10 mouse cellular contexts compared by ENCODE assay signal in genomic region chr1:144243511-144243910, GRCm38 (mm10). TPM values are rescaled to one million over a fixed set of nuclear protein-coding genes. Genes with fewer than 3 reads are reported as not detected.
DNase-seq lines count a peak whose midpoint lies in the region; ATAC-seq and TF ChIP-seq lines count a peak whose summit lies in the region.
"Had no signal": no experiment of that assay in that cellular context is flagged by ENCODE, and none has a peak within 500 bp of the region (broad histone marks: within the 10 kb centered on the region; RNA-seq: fewer than 3 reads in every experiment).

No protein-coding gene starts in this region.

- no peaks in the 10 kb centered on the region for H3K4me1 ChIP-seq in midbrain, embryonic 14.5 days (ENCODE audit: control insufficient read depth, insufficient read depth, low read length)
- no peaks in the 10 kb centered on the region for H3K4me1 ChIP-seq in midbrain, embryonic 10.5 days
- no peaks in the 10 kb centered on the region for H3K4me1 ChIP-seq in cortical plate, adult 2 months (ENCODE audit: control insufficient read depth, insufficient read depth, low read length)
- H3K4me1 ChIP-seq: lung, embryonic 15.5 days had no signal

- H3K27ac ChIP-seq in midbrain, embryonic 14.5 days (replicated peaks; ENCODE audit: low read depth, low read length): no peak overlapping the region
- H3K27ac ChIP-seq in midbrain, embryonic 10.5 days (replicated peaks): no peak overlapping the region
- H3K27ac ChIP-seq in cortical plate, adult 2 months (ENCODE audit: insufficient read depth, low read length): no peak overlapping the region
- H3K27ac ChIP-seq: lung, embryonic 15.5 days had no signal

- peak; percentile 25; the same call in 1 of the 2 replicates for ATAC-seq in midbrain, embryonic 14.5 days (ENCODE audit: low FRiP score, low TSS enrichment)
- peak; percentile 64 for ATAC-seq in monocyte, adult 5-6 weeks (replicated peaks; ENCODE audit: insufficient number of reproducible peaks, low FRiP score, low TSS enrichment, poor library complexity, severe bottlenecking)

- DNase-seq in cerebellum, postnatal 14 days: peak; percentile 10 to 14
- DNase-seq in cerebellum, adult 11 months: no peak
- DNase-seq in midbrain, embryonic 14.5 days: peak; percentile 38
- DNase-seq in midbrain, embryonic 10.5 days (ENCODE audit: low spot score): no peak
- DNase-seq in kidney, postnatal 10 days: peak; percentile 49
- no peak for DNase-seq in urinary bladder, postnatal 4 days (ENCODE audit: low spot score in 2 of 2)

- H3K9me3 ChIP-seq in midbrain, embryonic 14.5 days (ENCODE audit: control insufficient read depth, low read length): no peaks in the 10 kb centered on the region
- no peaks in the 10 kb centered on the region for H3K9me3 ChIP-seq in midbrain, embryonic 10.5 days (replicated peaks)
- H3K9me3 ChIP-seq: lung, embryonic 15.5 days had no signal

- no peaks in the 10 kb centered on the region for H3K36me3 ChIP-seq in midbrain, embryonic 14.5 days (ENCODE audit: control insufficient read depth, insufficient read depth, low read length)
- H3K36me3 ChIP-seq in midbrain, embryonic 10.5 days: no peaks in the 10 kb centered on the region
- H3K36me3 ChIP-seq: lung, embryonic 15.5 days had no signal

- 81% methylated on average over 1 of the region's 1 CpGs for WGBS in midbrain, embryonic 14.5 days
- WGBS in midbrain, embryonic 10.5 days: 72% methylated on average over 1 of the region's 1 CpGs

- H3K9ac ChIP-seq in midbrain, embryonic 14.5 days (replicated peaks; ENCODE audit: low read length): no peak overlapping the region
- H3K9ac ChIP-seq: lung, embryonic 15.5 days had no signal

- H3K4me3 ChIP-seq in midbrain, embryonic 14.5 days (replicated peaks; ENCODE audit: low read depth, low read length): no peak overlapping the region
- no peak overlapping the region for H3K4me3 ChIP-seq in midbrain, embryonic 10.5 days
- H3K4me3 ChIP-seq in cortical plate, adult 2 months (ENCODE audit: insufficient read depth, low read length): no peak overlapping the region
- H3K4me3 ChIP-seq: lung, embryonic 15.5 days had no signal

- H3K27me3 ChIP-seq in midbrain, embryonic 14.5 days (ENCODE audit: control insufficient read depth, insufficient read depth, low read length): no peaks in the 10 kb centered on the region
- no peaks in the 10 kb centered on the region for H3K27me3 ChIP-seq in midbrain, embryonic 10.5 days (ENCODE audit: low read depth, poor library complexity, severe bottlenecking)
- H3K27me3 ChIP-seq: lung, embryonic 15.5 days had no signal

- TF ChIP-seq POLR2A in cortical plate, adult 2 months (IDR thresholded peaks at IDR 0.05; ENCODE audit: extremely low read depth, insufficient read depth, low read length): no peak

- H3K4me2 ChIP-seq in midbrain, embryonic 14.5 days (ENCODE audit: low read length): no peak overlapping the region
- H3K4me2 ChIP-seq: lung, embryonic 15.5 days had no signal

- peak; percentile 26; the same call in 1 of the 2 replicates for TF ChIP-seq CTCF in cortical plate, adult 2 months (IDR thresholded peaks at IDR 0.05; ENCODE audit: extremely low read depth, insufficient read depth, low read length)

RNA-seq across cellular contexts. Expression of gene Rgs1, which starts 5.5 kb away (rescaled TPM):
- 0.49 TPM in 1 of 2 replicates, not detected in the other for polyA plus RNA-seq in midbrain, embryonic 14.5 days (2014; fragmentation: Nextera tagmentation; extraction: Ambion mirVana)
- not detected in 2 replicates for polyA plus RNA-seq in midbrain, embryonic 10.5 days (2016; fragmentation: Nextera tagmentation; extraction: Ambion mirVana)
- 0.15 and 0.47 TPM in 2 replicates for polyA plus RNA-seq in cortical plate, adult 2 months (2012; rRNA removed)
- 965 to 1,298 TPM (median 1,158 TPM) in 3 replicates for total RNA-seq in monocyte, adult 5-6 weeks (2017)
- total RNA-seq: gastrocnemius, postnatal 4 days had no signal

Comparison
In these comparisons a context has a peak if more than half of its experiments do, and no peak if none do; other contexts are left out.
1. DNase-seq: peak in cerebellum, postnatal 14 days (2 of 2), midbrain, embryonic 14.5 days (single experiment) and kidney, postnatal 10 days (single experiment); none in cerebellum, adult 11 months (single experiment), midbrain, embryonic 10.5 days (single experiment) and urinary bladder, postnatal 4 days (0 of 2).